Mouse (Mus musculus) layer of hippocampus, postnatal 10 days (tissue): Measurements from ENCODE around the gene Stag1. TPM values are rescaled to one million over a fixed set of nuclear protein-coding genes. Genes with fewer than 3 reads are reported as not detected.
A peak's percentile ranks its signal among the peaks of the same experiment; 100 is the strongest.

Experiments
- DNase-seq, 2 experiments: peaks; one replicate each; pipeline ENCODE4 v3.0.0; 2021; ENCODE audit warnings: low spot score in 2 of 2
- long read RNA-seq: library from polyadenylated mRNA; stranded (forward); transcript quantifications from one replicate; pipeline ENCODE4 v2.0.0, GENCODE M21; 2023
- total RNA-seq, 2 experiments: library from RNA; stranded (reverse); gene quantifications; 2 replicates each; pipeline ENCODE4 v1.2.3; 2021

Stag1 gene
- total RNA-seq, result 10 to 100 TPM; 39.1 to 53.4 TPM
- long read RNA-seq, transcript Stag1-217 (1 exons, 3,607 nt), result major isoform, 5 of 19 reads
- long read RNA-seq, partial matches to known transcripts, result 3 of 19 reads
- long read RNA-seq, other reads (novel, unspliced or antisense), result 11 of 19 reads

DNA sequence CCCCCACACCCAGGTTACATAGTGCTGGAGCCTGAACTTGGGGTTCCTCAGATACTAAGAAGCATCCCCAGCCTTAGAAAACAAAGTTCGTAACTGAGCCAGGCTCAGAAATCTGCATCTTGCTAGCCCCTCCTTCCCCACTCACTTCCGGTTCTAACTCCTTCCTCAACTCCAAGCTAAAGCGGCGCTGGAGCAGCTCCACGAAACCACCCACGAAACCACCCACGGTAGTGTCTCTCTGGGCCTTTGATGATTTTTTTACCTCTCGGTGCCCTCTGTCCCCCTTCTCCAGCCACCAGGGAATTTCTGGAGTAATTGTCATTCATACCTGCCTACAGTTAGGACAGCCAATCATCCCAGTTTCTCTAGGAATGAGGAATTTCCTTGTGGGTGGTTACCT lies at the start of gene Stag1:
Stag1 (plus strand) TSS at position 253 of the 400 bp plus-strand sequence.
- DNase-seq, result no peak

DNA sequence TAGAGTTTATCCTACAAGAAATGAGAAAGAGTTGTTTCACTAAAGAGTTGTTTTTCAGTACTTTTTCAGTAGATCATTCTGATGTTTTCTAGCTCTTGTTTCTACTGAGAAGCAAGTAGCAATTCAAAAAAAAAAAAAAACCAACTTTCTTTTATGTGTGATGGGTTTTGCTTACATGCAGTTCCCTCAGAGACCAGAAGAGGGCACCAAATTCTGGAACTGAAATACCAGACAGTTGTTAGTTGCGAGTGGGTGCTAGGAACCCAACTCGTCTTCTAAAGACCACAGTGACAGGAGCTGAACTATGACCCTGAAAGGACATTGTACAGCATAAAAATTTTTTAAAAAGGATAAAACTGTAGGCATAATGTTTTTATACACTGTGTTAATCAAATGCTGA lies 49.3 kb upstream of the Stag1 start:
- peak in 1 of 2 experiments; percentile 16 for DNase-seq

- no peak for DNase-seq
Observed at GRCm38 (mm10) chr9:100555686-100556085, 41.9 kb upstream of the Stag1 start.

DNA sequence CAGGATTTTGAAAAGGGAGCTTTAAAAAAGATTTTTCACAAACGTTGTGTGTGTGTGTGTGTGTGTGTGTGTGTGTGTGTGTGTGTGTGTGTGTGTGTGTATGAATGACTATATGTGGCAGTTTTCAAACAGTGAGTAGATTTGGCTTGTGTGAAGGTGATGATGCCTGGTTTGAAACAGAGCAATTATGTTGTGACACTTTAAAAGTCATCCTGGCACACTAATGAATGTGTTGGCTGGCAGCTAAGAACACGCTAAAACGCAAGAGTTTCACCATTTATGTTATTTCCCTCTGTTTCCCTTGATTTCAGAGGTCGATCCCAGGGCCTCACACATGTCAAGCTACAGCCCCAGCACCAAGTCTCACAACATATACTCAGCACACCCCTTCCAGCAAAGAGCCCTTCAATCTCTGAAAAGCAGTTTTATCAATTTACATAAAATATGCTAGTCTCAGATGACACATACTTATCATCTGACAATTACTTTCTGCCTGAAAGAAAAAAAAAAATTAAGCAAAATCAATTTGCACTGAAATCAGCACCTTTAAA lies 39.5 kb upstream of the Stag1 start:
- DNase-seq, result no peak

GRCm38 (mm10) chr9:100558991-100559390 lies 38.6 kb upstream of the Stag1 start:
- DNase-seq, result no peak

GRCm38 (mm10) chr9:100560251-100560890 lies 37.2 kb upstream of the Stag1 start:
- DNase-seq, result no peak

GRCm38 (mm10) chr9:100569798-100570625 lies 27.6 kb upstream of the Stag1 start:
- peak; percentile 26 to 43 for DNase-seq

GRCm38 (mm10) chr9:100570626-100571233 lies 26.9 kb upstream of the Stag1 start, which contains the start of gene Slc35g2:
Gene Slc35g2 (minus strand): TSS chr9:100571090.
- peak; percentile 48 to 69 for DNase-seq

- DNase-seq, result no peak
Observed at GRCm38 (mm10) chr9:100571511-100571910, 26.1 kb upstream of the Stag1 start.

DNA sequence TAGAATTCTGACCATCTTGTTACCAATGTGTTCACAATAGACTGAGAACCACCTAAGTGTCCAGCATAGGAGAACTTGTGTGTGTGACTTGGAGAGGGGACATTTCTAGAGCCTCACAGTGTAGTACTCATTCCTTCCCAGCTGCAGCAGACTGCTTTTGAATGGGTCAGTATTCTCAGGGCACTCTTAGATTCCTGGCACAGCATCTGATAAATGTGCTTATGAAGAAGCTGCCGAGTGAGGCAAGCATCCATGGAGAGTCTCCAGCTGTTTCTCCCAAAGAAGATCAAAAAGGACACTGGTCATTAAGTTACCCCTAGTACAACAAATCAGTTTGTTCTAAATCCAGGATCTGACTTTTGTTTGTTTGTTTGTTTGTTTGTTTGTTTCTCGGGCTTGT lies 24.3 kb upstream of the Stag1 start:
- DNase-seq, result peak in 1 of 2 experiments; percentile 14

GRCm38 (mm10) chr9:100573942-100574341 lies 23.7 kb upstream of the Stag1 start:
- no peak for DNase-seq

GRCm38 (mm10) chr9:100580196-100580740 lies 17.3 kb upstream of the Stag1 start:
- no peak for DNase-seq

GRCm38 (mm10) chr9:100581543-100582492 lies 15.8 kb upstream of the Stag1 start:
- DNase-seq, result peak in 1 of 2 experiments; percentile 21

DNA sequence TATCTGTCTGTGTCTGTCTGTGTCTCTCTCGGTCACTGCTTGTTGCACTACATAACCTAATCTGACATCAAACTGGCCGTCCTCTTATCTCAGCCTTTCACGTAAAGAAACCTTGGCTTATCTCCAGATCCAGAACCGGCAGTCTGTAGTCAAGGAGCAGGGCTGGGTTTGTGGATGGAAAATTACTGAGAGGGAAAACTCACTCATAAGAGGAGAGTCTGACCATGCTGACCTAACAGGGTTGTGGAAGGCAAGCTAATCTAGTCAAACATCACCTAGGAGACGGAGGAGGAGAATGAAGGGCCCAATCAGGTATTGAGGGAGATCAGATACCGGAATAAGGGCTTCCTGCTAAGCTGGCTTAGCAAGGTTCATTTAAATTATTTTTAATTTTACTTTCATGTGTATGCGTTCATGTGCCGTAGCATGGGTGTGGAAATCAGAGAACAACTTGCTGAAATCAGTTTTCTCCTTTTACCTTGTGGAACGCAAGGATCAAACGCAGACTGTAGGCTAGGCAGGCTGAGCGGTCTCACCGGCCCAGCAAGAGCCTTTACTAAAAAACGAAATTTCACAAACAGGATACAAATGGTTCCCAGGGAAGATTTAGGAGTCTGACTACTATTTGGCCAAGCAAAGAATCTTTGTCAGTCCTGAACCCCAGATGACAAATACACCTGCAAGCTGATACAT lies 14.6 kb upstream of the Stag1 start:
- DNase-seq, result no peak

- no peak for DNase-seq
Observed at GRCm38 (mm10) chr9:100584031-100584430, 13.6 kb upstream of the Stag1 start.

DNA sequence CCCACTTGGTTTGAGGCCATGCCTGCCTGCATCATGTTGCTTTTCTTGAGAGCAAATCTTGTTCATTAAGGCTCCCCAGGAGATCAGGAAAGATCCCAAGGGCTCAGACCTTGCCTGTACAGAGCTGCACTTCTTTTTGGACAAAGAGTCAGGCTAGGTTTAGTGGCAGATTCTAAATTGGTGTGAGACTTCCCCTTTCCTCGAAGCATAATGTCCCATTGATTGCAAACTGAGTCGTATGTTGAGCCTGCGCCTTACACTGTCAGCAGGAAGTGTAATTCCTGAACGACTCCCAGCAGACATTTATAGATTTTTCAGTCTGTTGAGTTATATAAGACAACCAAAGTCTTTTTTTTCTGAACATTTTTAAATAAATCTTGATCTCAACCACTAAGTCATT lies 7.1 kb upstream of the Stag1 start:
- no peak for DNase-seq

DNA sequence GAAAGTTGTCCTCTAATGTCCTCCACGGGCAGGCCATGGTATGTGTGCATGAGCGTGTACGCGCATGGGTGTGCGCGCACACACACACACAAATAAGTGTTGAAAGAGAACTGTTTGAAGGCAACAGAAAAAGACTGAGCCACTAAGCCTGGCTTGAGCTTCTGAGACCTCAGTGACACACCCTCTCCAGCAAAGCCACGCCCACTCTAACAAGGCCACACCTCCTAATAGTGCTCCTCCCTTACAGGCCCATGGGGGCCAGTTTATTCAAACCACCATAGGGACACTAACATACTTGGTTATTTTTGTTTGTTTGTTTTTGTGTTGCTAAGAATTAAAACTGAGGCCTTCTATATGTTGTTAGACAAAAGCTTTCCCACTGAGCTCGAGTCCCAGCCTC lies 1.3 kb upstream of the Stag1 start:
- no peak for DNase-seq

GRCm38 (mm10) chr9:100599761-100600328 lies 2.2 kb downstream of the Stag1 start:
- DNase-seq, result no peak

- no peak for DNase-seq
Observed at GRCm38 (mm10) chr9:100602130-100602529, 4.5 kb downstream of the Stag1 start.
